Mouse (Mus musculus) kidney, adult 2 months (tissue): ENCODE measurements at regions not wholly inside any gene's neighbourhood (a gene's known extent, or its start where the extent isn't known, plus 50 kb on each side); places are given as distances from the start of the nearest gene placed in this dataset.

Experiments used
- DNase-seq: peaks from one replicate; pipeline ENCODE4 v3.0.0; 2021
- H3K27ac ChIP-seq: fragments of 200-500 bp; 2 replicates; pipeline ENCODE4 v1.5.1; 2012; ENCODE audit warnings: low read depth, low read length, control low read depth, inconsistent platforms; ENCODE audit not compliant: insufficient read depth
- H3K27me3 ChIP-seq: fragments of 200-500 bp; replicated peaks from 2 replicates; pipeline ENCODE4 v1.6.1; 2012; ENCODE audit warnings: mild to moderate bottlenecking, moderate library complexity, low read length, inconsistent platforms; ENCODE audit not compliant: control insufficient read depth, insufficient read depth
- H3K36me3 ChIP-seq: fragments of 200-500 bp; 2 replicates; pipeline ENCODE4 v1.6.1; 2012; ENCODE audit warnings: mild to moderate bottlenecking, moderate library complexity, low read length, inconsistent platforms; ENCODE audit not compliant: control insufficient read depth, insufficient read depth
- H3K4me1 ChIP-seq: fragments of 200-500 bp; 2 replicates; pipeline ENCODE4 v1.6.1; 2011; ENCODE audit warnings: low read length; ENCODE audit not compliant: control insufficient read depth, insufficient read depth
- H3K4me3 ChIP-seq: fragments of 200-500 bp; 2 replicates; pipeline ENCODE4 v1.5.1; 2011; ENCODE audit warnings: mild to moderate bottlenecking, low read depth, low read length, control low read depth; ENCODE audit not compliant: insufficient read depth
- CTCF ChIP-seq: fragments of 200-500 bp; conservative IDR thresholded peaks from 2 replicates; pipeline ENCODE4 v1.5.1; 2011; ENCODE audit warnings: low read depth, mild to moderate bottlenecking, control low read depth, low read length, moderate library complexity, mixed read lengths; ENCODE audit not compliant: insufficient read depth, insufficient read length
- POLR2A ChIP-seq: fragments of 200-500 bp; IDR thresholded peaks from one replicate; pipeline ENCODE4 v1.6.1; 2011; ENCODE audit warnings: low read depth, low read length, control low read depth
- WGBS: fragments of 180-500 bp; shearing (Covaris S2); methylation state at CpG from one replicate; pipeline ENCODE4 v1.1.7; 2018; 5-methylcytosine and 5-hydroxymethylcytosine counted together

DNA sequence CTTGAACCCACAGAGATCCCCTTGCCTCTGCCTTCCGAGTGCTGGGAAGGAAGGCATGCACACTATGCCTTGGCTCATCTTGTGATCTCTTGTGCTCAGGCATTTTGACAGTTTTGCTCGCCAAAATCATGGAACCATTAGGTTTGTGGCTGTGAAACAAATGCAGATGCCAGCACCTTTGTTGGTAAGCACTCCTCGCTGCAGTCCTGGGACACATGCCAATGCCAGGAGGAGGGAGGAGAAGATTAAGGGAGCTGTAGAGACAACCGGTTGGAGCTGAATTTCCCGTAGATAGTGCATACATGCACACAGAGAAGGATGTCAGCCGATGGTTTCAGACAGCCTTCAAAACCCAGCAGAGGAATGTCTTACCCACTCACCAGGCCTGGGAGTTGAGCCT is 275.5 kb downstream of the Spry2 start:
- 63% methylated on average over 6 of the region's 6 CpGs for WGBS
- no peak for TF ChIP-seq CTCF
- no peak for TF ChIP-seq POLR2A
- Histone ChIP-seq H3K36me3 (no peaks in the 10 kb centered on the region), H3K27me3 (no peaks in the 10 kb centered on the region), H3K4me1 (no peaks in the 10 kb centered on the region), H3K27ac (no peak overlapping the region), H3K4me3 (no peak overlapping the region)
- DNase-seq = no peak

DNA sequence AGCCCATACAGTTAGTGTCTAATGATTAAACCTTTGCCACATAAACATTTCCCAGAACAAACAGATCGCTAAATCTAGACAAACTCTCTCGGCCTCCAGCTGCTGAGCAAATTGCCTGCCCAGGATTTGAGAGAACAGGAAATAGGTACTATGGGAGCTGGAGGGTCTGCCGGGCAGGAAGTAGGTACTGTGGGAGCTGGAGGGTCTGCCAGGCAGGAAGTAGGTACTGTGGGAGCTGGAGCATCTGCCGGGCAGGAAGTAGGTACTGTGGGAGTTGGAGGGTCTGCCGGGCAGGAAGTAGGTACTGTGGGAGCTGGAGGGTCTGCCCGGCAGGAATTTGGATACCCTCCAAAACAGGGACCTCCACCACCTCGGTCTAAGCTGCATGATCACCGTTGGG is 277.2 kb downstream of the Spry2 start:
- Histone ChIP-seq H3K36me3 (no peaks in the 10 kb centered on the region), H3K4me3 (no peak overlapping the region), H3K4me1 (no peaks in the 10 kb centered on the region), H3K27me3 (no peaks in the 10 kb centered on the region), H3K27ac (no peak overlapping the region)
- 40% methylated on average over 8 of the region's 8 CpGs for WGBS
- no peak for DNase-seq
- no peak for TF ChIP-seq POLR2A
- TF ChIP-seq CTCF = no peak

DNA sequence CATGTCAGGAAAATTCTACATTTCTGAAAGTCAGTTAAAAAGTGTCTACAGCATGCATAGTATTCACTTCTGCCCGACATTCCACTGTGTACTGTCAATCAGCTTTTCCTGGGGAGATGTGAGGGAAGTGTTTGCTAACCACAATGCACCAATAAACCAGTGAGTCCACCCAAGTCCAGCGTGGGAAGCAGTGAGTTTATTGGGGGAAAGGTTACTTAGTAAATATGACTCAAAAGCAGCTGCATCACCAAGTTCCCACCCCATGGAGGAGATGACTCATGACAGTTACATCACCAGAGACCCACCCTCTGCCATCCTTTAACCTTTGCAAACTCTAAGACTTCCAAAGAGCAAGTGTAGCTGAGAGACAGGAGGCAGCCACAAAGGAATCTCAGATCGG is 280.9 kb downstream of the Spry2 start:
- no peaks in the 10 kb centered on the region; the same call in 1 of the 2 replicates for H3K4me1 ChIP-seq
- no peaks in the 10 kb centered on the region for H3K36me3 ChIP-seq
- no peaks in the 10 kb centered on the region for H3K27me3 ChIP-seq
- TF ChIP-seq CTCF (no peak), POLR2A (no peak)
- H3K4me3 ChIP-seq = no peak overlapping the region
- no peak for DNase-seq
- 73% methylated on average over 3 of the region's 3 CpGs for WGBS
- no peak overlapping the region for H3K27ac ChIP-seq

DNA sequence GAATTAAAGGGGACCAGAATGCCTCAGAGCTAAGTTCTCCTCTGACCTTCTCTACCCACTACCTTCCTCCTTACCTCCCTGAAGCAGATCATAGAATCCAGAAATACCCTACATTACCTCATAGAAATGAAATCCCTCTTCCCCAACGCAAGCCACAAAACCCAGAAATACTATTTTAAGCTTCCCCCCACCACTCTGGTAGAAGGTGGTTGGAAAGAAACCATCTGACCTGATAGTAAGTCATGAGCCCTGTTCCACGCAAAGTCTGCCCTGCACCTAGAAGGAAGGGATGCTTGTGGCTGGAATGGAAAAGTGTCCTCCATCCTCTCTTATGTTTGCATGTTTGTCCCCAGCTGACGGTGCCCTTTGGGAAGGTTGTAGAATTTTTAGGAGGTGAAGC is 283.8 kb downstream of the Spry2 start:
- no peak for DNase-seq
- Histone ChIP-seq H3K27ac (no peak overlapping the region), H3K36me3 (no peaks in the 10 kb centered on the region), H3K4me3 (no peak overlapping the region), H3K4me1 (no peaks in the 10 kb centered on the region; the same call in 1 of the 2 replicates), H3K27me3 (no peaks in the 10 kb centered on the region)
- WGBS = 93% methylated on average over 3 of the region's 3 CpGs
- no peak for TF ChIP-seq CTCF
- TF ChIP-seq POLR2A = no peak

DNA sequence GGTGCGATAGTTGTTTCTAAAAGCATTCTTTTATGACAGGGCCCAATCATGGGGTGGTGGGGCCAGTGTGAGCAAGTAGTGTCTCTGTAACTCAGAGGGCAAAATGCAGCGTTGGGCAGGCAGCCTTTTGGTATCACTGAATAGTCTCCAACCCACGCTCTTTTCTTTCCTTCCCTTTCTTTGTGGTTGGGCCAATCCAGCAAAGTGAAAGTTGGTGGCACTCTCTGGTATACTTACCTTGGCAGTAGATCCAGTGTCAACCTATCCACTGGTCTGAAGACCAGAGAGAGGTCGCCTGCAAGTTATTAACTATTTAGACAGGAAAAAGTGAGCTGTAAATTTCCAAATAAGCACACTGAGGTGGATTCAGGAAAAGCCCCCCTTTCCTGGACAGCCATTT is 287.8 kb downstream of the Spry2 start:
- WGBS = 84% methylated on average over 4 of the region's 4 CpGs
- H3K4me1 ChIP-seq = no peaks in the 10 kb centered on the region; the same call in 1 of the 2 replicates
- H3K27me3 ChIP-seq = no peaks in the 10 kb centered on the region
- no peaks in the 10 kb centered on the region for H3K36me3 ChIP-seq
- DNase-seq = no peak
- TF ChIP-seq POLR2A = no peak
- no peak overlapping the region for H3K27ac ChIP-seq
- no peak overlapping the region for H3K4me3 ChIP-seq

DNA sequence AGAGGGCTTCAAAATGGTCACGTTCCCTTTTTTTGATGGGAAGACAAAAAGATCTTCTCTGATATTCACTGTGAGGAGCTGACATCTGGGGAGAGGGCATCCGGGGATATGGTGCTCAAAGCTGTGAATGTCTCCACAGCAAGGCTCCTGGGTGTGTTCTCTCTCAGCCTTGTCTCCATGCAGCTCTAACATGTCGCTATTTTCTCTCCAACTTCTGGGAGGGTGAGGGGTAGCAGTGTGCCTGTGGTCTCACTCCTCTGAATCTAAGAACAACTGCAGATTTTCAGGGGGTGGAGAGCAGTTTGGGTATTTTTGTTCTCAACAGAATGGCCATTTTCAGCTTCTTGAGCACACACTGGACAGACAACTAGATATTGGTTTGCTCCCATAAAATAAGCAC is 290.1 kb downstream of the Spry2 start:
- TF ChIP-seq POLR2A (no peak), CTCF (no peak)
- Histone ChIP-seq H3K4me1 (no peaks in the 10 kb centered on the region), H3K4me3 (no peak overlapping the region), H3K36me3 (no peaks in the 10 kb centered on the region), H3K27me3 (no peaks in the 10 kb centered on the region), H3K27ac (no peak overlapping the region)
- WGBS = 93% methylated on average over 3 of the region's 3 CpGs
- DNase-seq = no peak

DNA sequence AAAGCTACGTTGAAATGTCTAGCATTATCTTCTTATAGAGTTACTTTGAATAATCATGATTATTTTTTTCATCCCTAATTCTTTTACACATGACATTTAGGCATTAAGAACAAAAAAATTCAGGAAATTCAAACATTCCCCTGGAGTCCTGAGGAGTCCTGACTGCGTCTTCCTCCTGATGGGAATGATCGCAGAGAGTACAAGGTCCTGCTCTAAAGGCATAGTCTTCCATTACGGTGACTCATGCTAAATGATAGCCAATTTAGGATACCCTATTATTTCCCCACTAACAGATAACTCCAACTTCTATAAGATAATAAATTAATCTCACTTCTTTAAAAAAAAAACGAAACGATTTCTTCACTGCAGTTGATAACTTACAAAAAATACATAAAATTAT is 292.2 kb downstream of the Spry2 start:
- no peak for DNase-seq
- H3K4me3 ChIP-seq = no peak overlapping the region
- no peaks in the 10 kb centered on the region for H3K36me3 ChIP-seq
- no peaks in the 10 kb centered on the region for H3K4me1 ChIP-seq
- 78% methylated on average over 6 of the region's 6 CpGs for WGBS
- no peak for TF ChIP-seq POLR2A
- TF ChIP-seq CTCF = no peak
- no peak overlapping the region for H3K27ac ChIP-seq
- no peaks in the 10 kb centered on the region for H3K27me3 ChIP-seq

DNA sequence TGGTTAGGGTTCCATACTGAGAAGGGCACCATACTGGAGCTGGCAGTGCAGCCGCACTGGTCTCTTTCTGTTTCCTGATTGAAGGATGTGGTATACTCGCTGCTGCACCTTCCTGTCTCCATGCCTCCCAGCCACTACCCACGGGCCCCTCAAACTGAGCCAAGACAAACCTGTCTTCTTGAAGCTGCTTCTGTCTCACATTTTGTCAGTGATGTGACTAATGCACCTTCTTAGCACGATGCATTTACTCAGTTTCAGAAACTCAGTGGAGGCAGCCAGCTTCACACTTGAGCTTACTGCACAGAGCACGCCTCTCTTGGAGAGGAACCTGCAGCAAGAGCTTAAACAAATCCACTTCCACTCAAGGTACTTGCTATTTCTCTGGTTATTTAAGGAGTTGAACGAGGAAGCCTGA is 293.6 kb downstream of the Spry2 start:
- Histone ChIP-seq H3K4me1 (no peaks in the 10 kb centered on the region), H3K36me3 (no peaks in the 10 kb centered on the region), H3K4me3 (no peak overlapping the region), H3K27me3 (no peaks in the 10 kb centered on the region), H3K27ac (no peak overlapping the region)
- 74% methylated on average over 6 of the region's 6 CpGs for WGBS
- DNase-seq = no peak
- TF ChIP-seq POLR2A (no peak), CTCF (no peak)
